Mouse (Mus musculus): Measurements from ENCODE around the gene Mcur1. TPM values are rescaled to one million over a fixed set of nuclear protein-coding genes. Genes with fewer than 3 reads are reported as not detected.

Gene Mcur1
- polyA plus RNA-seq (2012; rRNA removed) = 8.0 and 9.1 TPM in 2 replicates

GRCm38 (mm10) chr13:43559711-43560457, at the start of gene Mcur1:
TSS of gene Mcur1 (minus strand) at chr13:43560191.

Other genes with a start within 250 kb of the Mcur1 start
- 26.7 and 27.6 TPM in 2 replicates for gene Sirt5, start 194.7 kb downstream of the Mcur1 start, polyA plus RNA-seq (2012; rRNA removed)
- 128 and 147 TPM in 2 replicates for gene Nol7, start 161.8 kb downstream of the Mcur1 start, polyA plus RNA-seq (2012; rRNA removed)
- 42.8 and 43.8 TPM in 2 replicates for gene Ranbp9, start 78.9 kb downstream of the Mcur1 start, polyA plus RNA-seq (2012; rRNA removed)
- 31.4 and 32.2 TPM in 2 replicates for gene Rnf182, start 55.5 kb upstream of the Mcur1 start, polyA plus RNA-seq (2012; rRNA removed)
- gene Cd83, start 224.6 kb upstream of the Mcur1 start, polyA plus RNA-seq (2012; rRNA removed) = 12.0 and 15.6 TPM in 2 replicates